Mouse (Mus musculus) CH12.LX (cell line): ENCODE results near the gene Ric1. TPM values are rescaled to one million over a fixed set of nuclear protein-coding genes. Genes with fewer than 3 reads are reported as not detected.

Experiments used
- DNase-seq: peaks from one replicate; pipeline ENCODE4 v3.0.0-alpha.2; 2013; ENCODE audit errors: extremely low read depth
- H3K27ac ChIP-seq: 2 replicates; pipeline ENCODE4 v1.5.1; 2012; ENCODE audit warnings: low read depth, mild to moderate bottlenecking, control low read depth, moderate library complexity; ENCODE audit not compliant: insufficient read depth
- H3K27me3 ChIP-seq: replicated peaks from 2 replicates; pipeline ENCODE3; 2012; ENCODE audit warnings: inconsistent platforms
- H3K36me3 ChIP-seq, 2 experiments: replicated peaks in 1 of 2; 2 replicates each; pipeline versions ENCODE3 to v1.6.1; 2012; ENCODE audit warnings: inconsistent platforms in 1 of 2, low read length in 1 of 2, mild to moderate bottlenecking in 1 of 2, mixed read lengths in 1 of 2, moderate library complexity in 1 of 2; ENCODE audit not compliant: control insufficient read depth in 1 of 2, insufficient read depth in 1 of 2
- H3K4me1 ChIP-seq, 2 experiments: 2 replicates each; pipeline ENCODE4 v1.6.1; 2012; ENCODE audit warnings: inconsistent platforms in 1 of 2, moderate library complexity in 1 of 2; ENCODE audit not compliant: insufficient read depth in 2 of 2, control insufficient read depth in 1 of 2
- H3K4me2 ChIP-seq: 2 replicates; pipeline ENCODE4 v1.6.1; 2012; ENCODE audit warnings: low read depth, mild to moderate bottlenecking, control low read depth; ENCODE audit not compliant: poor library complexity, insufficient read depth, severe bottlenecking
- H3K4me3 ChIP-seq, 3 experiments: fragments of 150-350 bp in 1 of 3; sonication (generic) in 1 of 3; replicated peaks in 1 of 3; 2 replicates each; pipeline versions ENCODE3 to v1.5.1; 2011 to 2012; ENCODE audit warnings: low read depth in 2 of 3, low read length in 2 of 3, mild to moderate bottlenecking in 2 of 3, moderate library complexity in 2 of 3, control low read depth in 1 of 3, improper control_type of control experiment in 1 of 3, inconsistent platforms in 1 of 3, mixed read lengths in 1 of 3; ENCODE audit not compliant: poor library complexity in 1 of 3
- H3K79me2 ChIP-seq: replicated peaks from 2 replicates; pipeline ENCODE4 v1.6.1; 2012; ENCODE audit warnings: mild to moderate bottlenecking, moderate library complexity; ENCODE audit not compliant: control insufficient read depth, poor library complexity, insufficient read depth, severe bottlenecking; ENCODE audit errors: extremely low read depth
- H3K9ac ChIP-seq: 2 replicates; pipeline ENCODE4 v1.6.1; 2012; ENCODE audit warnings: low read depth, mild to moderate bottlenecking, control low read depth, moderate library complexity; ENCODE audit not compliant: insufficient read depth
- H3K9me3 ChIP-seq: replicated peaks from 2 replicates; pipeline ENCODE3; 2012; ENCODE audit warnings: low read length, inconsistent platforms, mixed read lengths
- CHD1 ChIP-seq: IDR thresholded peaks from 2 replicates; pipeline ENCODE4 v1.6.1; 2012; ENCODE audit warnings: low read depth, low read length, improper control_type of control experiment, inconsistent platforms
- ELF1 ChIP-seq: IDR thresholded peaks from 2 replicates; pipeline ENCODE4 v1.6.1; 2014; ENCODE audit warnings: low read depth, mild to moderate bottlenecking, inconsistent platforms, low read length, improper control_type of control experiment
- GABPA ChIP-seq: IDR thresholded peaks from 2 replicates; pipeline ENCODE4 v1.6.1; 2012; ENCODE audit warnings: low read depth, low read length, improper control_type of control experiment, inconsistent platforms; ENCODE audit not compliant: insufficient replicate concordance
- JUN ChIP-seq: IDR thresholded peaks from 2 replicates; pipeline ENCODE4 v1.6.1; 2011; ENCODE audit warnings: low read depth, mild to moderate bottlenecking, low read length, improper control_type of control experiment, moderate library complexity; ENCODE audit not compliant: insufficient read depth
- KAT2A ChIP-seq: IDR thresholded peaks from 2 replicates; pipeline ENCODE4 v1.6.1; 2012; ENCODE audit warnings: low read length, improper control_type of control experiment, inconsistent platforms; ENCODE audit not compliant: insufficient replicate concordance
- MAFK ChIP-seq: IDR thresholded peaks from 2 replicates; pipeline ENCODE4 v1.6.1; 2011; ENCODE audit warnings: low read length, improper control_type of control experiment; ENCODE audit not compliant: insufficient replicate concordance
- MAZ ChIP-seq: IDR thresholded peaks from 2 replicates; pipeline ENCODE4 v1.6.1; 2012; ENCODE audit warnings: low read depth, mild to moderate bottlenecking, inconsistent platforms, low read length, improper control_type of control experiment, moderate library complexity
- MYC ChIP-seq: IDR thresholded peaks from 2 replicates; pipeline ENCODE4 v1.6.1; 2011; ENCODE audit warnings: low read depth, mild to moderate bottlenecking, improper control_type of control experiment, low read length
- POLR2AphosphoS2 ChIP-seq: IDR thresholded peaks from 2 replicates; pipeline ENCODE4 v1.6.1; 2011; ENCODE audit warnings: low read depth, low read length, improper control_type of control experiment
- RCOR1 ChIP-seq: conservative IDR thresholded peaks from 2 replicates; pipeline ENCODE4 v1.6.1; 2012; ENCODE audit warnings: low read depth, mild to moderate bottlenecking, inconsistent platforms, low read length, improper control_type of control experiment
- USF1 ChIP-seq: IDR thresholded peaks from 2 replicates; pipeline ENCODE4 v1.6.1; 2014; ENCODE audit warnings: low read depth, mild to moderate bottlenecking, inconsistent platforms, low read length, improper control_type of control experiment
- dilution Hi-C: fragments of 300-500 bp; cut with MboI; formaldehyde crosslinking; loops from 2 replicates; pipeline ENCODE4 v1.14.3; 2020; ENCODE audit warnings: low sequenced_read_pairs; ENCODE audit not compliant: extremely low pct_unique_long_range_greater_than_20kb, extremely low pct_ligation_motif_present
- in situ Hi-C: fragments of 300-500 bp; cut with MboI; formaldehyde crosslinking; loops from 3 replicates; pipeline ENCODE4 v1.14.3; 2019; ENCODE audit warnings: low sequenced_read_pairs, low pct_ligation_motif_present, low pct_unique_long_range_greater_than_20kb, mixed read lengths
- polyA plus RNA-seq: library from polyadenylated mRNA; unstranded; fragments of >175 nt; gene quantifications from 2 replicates; pipeline ENCODE4 v1.2.1, GENCODE M21; 2012; ENCODE audit warnings: low read depth; ENCODE audit not compliant: insufficient read length
- total RNA-seq, 2 experiments: library from RNA; depleted of rRNA; stranded (reverse); fragments of 300-350 nt in 1 of 2; fragments of >200 nt in 1 of 2; gene quantifications; 2 replicates each; pipeline ENCODE4 v1.2.3; 2012 to 2014

Gene Ric1
- total and polyA plus RNA-seq, 3 experiments = 11.2 to 17.9 (median 16.3) TPM

- H3K4me1 ChIP-seq = peaks cover 25 to 87% of the 10 kb centered on the region in 2 experiments
- in situ Hi-C loops = no loop called here
- H3K9me3 ChIP-seq = no peaks in the 10 kb centered on the region
- H3K36me3 ChIP-seq = no peaks in the 10 kb centered on the region
- dilution Hi-C loops = no loop called here
- no peak overlapping the region for H3K27ac ChIP-seq
- DNase-seq = no peak
- H3K27me3 ChIP-seq = no peaks in the 10 kb centered on the region
- H3K79me2 ChIP-seq = no peaks in the 10 kb centered on the region
- H3K9ac ChIP-seq = no peak overlapping the region
- no peak overlapping the region for H3K4me3 ChIP-seq
- TF ChIP-seq MAFK (no peak), POLR2AphosphoS2 (no peak), GABPA (no peak), CHD1 (no peak), RCOR1 (no peak)
- no peak overlapping the region for H3K4me2 ChIP-seq
Measured at GRCm38 (mm10) chr19:29482148-29482547, 39.9 kb upstream of the Ric1 start.

- dilution Hi-C loops = no loop called here
- DNase-seq = no peak
- in situ Hi-C loops = no loop called here
- no peak overlapping the region for H3K9ac ChIP-seq
- no peaks in the 10 kb centered on the region for H3K27me3 ChIP-seq
- no peaks in the 10 kb centered on the region for H3K9me3 ChIP-seq
- H3K4me2 ChIP-seq = no peak overlapping the region
- H3K4me3 ChIP-seq = no peak overlapping the region
- no peaks in the 10 kb centered on the region for H3K79me2 ChIP-seq
- peaks cover 22 to 87% of the 10 kb centered on the region in 2 experiments for H3K4me1 ChIP-seq
- TF ChIP-seq POLR2AphosphoS2 = no peak
- TF ChIP-seq JUN = no peak
- TF ChIP-seq MYC = no peak
- TF ChIP-seq, all 38 proteins: peak for 0
- Histone ChIP-seq H3K36me3 (no peaks in the 10 kb centered on the region), H3K27ac (no peak overlapping the region)
Measured at GRCm38 (mm10) chr19:29482637-29483036, 39.4 kb upstream of the Ric1 start.

- Histone ChIP-seq H3K36me3 (no peaks in the 10 kb centered on the region), H3K4me1 (peaks cover 26 to 89% of the 10 kb centered on the region in 2 experiments), H3K9me3 (no peaks in the 10 kb centered on the region), H3K79me2 (no peaks in the 10 kb centered on the region), H3K4me3 (no peak overlapping the region), H3K27ac (no peak overlapping the region), H3K27me3 (no peaks in the 10 kb centered on the region), H3K4me2 (no peak overlapping the region), H3K9ac (no peak overlapping the region)
- TF ChIP-seq MAZ (no peak), ELF1 (no peak), USF1 (no peak), KAT2A (no peak)
- DNase-seq = no peak
- in situ Hi-C loops = no loop called here
- dilution Hi-C loops = no loop called here
Measured at GRCm38 (mm10) chr19:29483386-29483785, 38.7 kb upstream of the Ric1 start.
